Mouse (Mus musculus) heart, adult 11 months (tissue): ENCODE measurements at regions not wholly inside any gene's neighbourhood (a gene's known extent, or its start where the extent isn't known, plus 50 kb on each side); places are given as distances from the start of the nearest gene placed in this dataset.

Experiments
- DNase-seq: peaks from one replicate; pipeline ENCODE4 v3.0.0; 2022

DNA sequence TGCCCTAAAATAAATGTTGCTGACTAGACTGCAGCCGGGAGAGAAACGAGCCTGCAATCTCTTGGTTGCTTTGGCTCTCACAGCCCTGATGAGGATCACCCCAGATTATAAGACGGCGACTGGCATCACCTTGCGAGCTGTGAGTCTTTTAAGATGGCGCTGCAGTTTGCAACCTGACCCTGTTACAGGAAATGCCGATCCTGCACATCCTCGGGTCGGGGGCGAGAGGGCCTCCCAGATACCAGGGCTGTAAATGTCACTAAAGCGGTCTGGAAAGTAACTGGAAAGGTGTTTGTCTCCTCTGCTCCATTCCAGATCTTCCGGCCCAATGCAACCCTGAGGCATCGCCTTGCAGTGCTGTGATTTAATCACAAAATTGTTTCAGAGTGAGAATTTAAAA lies 53.4 kb downstream of the Cartpt start:
- no peak for DNase-seq

DNA sequence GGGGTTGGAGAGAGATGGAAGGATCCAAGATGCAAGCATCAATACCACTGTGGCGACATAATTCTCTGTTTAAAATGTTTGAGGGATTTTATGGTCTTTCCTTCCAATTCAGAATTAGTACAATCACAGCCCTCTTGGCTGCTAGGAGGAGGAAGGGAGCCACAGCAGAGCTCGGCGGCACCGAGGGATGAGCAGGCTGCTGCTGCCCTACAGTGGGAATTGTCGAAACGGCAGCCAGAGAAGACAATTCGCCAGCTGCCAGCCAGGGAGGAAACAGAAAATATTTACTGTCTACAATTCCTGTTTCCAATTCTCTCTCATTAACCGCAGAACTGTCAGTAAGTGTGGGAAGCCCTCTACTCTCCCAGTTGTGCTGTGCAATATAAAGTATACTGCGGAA lies 58.3 kb downstream of the Cartpt start:
- DNase-seq, result peak; percentile 56

DNA sequence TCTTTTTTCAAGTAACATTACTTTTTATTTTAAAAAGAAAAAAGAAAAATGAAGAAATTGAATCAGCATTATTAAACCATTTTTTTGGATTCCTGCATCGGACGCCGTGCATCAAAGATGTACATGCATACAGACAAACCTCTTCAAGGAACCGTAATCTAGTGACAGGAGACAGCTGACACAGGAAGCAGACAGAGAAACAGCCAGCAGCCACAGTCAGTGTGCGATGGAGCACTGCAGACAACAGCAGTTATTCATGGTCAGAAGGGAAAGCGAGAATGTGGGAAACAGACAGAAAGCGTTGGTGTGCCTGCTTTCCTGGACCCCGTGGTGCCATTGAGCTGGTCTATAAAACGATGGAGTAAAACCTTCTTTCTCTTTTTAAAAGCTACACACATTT lies 61.4 kb downstream of the Cartpt start:
- DNase-seq, result peak; percentile 64

DNA sequence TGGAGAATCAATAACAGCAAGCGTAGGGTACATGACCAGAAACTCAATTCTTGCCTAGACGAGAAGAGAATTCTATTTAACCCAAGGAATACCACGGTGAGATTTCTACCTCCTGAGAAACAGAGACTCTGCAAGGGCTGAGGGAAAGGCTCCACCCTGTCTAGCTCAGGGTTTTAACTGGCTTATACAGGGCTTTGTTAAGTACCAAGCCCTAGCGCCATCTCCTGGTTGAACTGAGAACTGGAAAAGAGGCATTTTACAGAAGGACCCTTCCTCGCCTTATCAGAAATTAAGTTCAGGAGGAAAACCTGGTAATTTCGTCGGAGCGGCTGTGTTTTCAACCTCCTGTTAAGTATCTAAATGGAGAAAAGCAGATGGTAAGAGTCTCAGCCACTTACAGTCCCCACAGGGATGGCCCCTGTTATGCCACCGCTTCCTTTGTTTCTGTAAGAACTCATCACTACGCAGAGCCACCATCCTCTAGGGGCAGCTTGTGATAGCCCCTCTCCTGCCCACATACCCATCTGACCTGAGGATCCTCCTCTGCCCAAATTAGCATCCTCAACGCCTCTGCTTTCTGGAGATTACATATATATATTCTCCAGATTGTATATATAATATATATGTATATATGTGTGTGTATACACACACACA lies 63.0 kb downstream of the Cartpt start:
- peak; percentile 93 for DNase-seq

DNA sequence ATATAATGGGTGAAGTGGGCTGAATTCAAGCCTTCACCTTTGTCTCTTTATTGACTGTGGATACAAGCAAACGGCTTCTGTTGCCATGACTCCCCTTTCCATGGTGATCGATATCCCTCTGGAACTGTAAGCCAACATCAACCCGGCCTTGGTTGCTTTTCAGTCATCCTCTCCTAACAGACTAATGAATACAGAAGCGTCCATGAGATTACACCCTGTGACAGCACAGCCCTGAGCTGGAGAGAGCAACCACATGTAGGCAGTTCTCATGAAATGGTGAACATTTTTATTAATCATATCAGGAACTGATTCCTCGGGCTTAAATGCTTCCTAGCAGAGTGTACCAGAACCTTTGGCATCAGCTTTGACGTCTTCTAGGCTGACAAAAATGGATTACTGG lies 63.7 kb downstream of the Cartpt start:
- peak; percentile 79 for DNase-seq

DNA sequence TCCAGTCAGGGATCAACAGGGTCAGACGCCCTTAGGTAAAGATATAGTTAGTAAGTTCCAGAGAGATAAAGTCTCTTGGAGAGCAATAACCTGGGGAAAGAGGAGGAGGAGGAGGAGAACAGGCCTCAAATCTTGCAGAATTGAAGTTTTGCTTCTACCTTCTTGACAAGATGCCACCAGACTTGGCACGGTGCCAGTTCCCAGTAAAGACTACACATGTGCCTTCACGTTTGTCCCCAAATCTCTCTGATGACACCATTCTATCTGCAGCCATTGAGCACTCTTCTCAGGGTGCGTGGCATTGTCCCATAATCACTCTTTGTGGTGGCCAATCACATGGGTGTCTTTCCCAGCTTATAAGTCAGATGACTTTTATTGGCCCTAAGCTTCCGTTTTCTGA lies 64.3 kb downstream of the Cartpt start:
- DNase-seq, result peak; percentile 83

DNA sequence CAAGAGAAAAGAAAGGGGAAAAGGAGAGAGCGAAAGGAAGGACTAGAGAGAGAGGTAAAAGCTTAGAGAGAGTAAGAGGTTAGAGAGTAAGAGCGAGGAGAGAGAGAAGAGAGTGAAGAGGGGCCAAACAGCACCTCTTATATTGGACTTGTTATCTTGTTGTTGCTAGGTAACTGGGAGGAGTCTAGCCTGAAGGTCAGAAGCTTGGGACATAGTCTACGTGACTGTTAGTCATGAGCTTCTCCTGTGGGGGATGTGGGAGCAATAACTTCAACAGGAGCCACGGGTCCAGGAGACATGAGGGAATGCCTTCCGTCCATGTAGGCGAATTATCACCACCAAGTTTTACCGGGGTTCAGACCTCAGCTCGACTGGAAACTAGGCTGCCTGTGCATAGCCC lies 65.4 kb downstream of the Cartpt start:
- DNase-seq, result peak; percentile 76

DNA sequence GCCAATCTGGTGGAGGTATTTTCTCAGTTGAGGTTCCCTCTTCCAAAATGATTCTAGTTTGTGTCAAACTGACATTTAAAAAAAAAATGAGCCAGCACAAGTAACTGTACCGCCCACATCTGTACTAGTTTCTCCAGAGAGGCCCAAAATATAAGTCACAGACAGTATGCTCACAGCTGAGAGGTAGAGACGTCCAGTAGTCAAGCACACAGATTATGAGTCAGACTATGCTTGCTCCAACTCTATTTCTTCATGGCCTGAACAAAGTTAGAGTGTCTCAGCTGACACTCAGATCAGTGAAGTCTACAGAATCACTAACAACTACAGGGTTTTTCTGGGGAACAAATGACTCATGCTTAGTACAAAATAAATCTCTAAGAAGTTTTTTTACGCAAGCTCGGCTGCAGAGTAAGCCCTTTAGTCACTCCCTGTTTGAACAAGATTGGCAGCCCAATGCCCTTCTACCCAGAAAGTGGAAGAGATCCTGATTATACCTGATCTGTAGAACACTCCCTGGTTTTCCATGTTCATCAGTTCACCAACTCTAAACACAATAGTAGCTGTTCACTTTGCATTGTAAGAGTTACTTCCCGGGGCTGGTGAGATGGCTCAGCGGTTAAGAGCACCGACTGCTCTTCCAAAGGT lies 70.7 kb downstream of the Cartpt start:
- DNase-seq, result no peak

DNA sequence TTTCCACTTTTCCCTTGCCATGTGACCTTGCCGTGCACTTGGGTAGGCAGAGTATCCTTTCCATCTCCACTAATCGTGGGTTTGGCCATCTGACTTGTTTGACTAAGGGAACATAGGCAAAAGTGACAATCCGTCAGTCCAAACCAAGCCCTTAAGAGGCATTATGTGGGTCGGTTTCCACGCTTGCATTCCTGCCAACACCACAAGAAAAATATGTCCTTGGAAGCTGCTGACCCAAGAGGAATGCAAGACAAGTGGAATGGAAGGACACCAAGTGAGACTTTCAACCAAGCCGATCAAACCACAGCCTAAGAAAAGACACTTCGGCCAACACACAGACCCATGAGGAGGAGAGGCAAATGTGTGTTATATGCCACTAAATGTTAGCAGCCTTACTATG lies 73.3 kb downstream of the Cartpt start:
- no peak for DNase-seq

DNA sequence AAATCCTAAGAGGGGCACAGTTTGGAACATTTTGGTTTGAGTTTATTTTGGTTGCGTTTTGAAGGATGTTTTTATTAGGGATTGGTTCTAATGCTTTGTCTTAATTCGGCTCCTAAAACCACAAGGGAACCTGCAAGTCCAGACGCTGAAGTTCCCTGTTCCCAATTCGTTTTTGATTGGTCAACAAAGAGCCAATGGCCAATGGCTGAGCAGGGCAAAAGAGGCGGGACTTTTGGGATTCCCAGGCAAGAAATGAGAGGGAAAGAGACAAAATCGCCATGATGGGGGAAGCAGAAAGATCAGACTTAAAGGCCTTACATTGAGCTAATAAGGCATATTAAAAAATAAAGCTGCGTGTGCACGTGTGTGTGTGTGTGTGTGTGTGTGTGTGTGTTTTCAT lies 76.3 kb downstream of the Cartpt start:
- no peak for DNase-seq

DNA sequence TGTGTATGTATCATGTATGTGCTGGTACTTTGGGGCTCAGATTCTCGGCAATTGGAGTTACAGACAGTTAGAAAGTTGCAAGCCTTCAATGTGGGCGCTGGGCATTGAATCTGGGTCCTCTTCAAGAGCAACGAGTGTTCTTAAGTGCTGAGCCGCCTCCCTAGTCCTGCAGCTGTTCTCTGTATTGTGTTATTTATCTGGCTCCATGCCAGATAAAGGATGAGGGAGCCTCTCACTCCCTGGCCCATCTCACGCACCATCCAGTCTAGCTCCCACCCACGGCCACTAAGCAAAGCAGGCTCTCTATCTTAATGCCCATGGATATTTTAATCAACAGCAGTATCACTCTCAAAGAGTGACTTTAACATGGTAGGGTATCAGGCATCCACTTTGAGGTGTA lies 84.2 kb downstream of the Cartpt start:
- no peak for DNase-seq

DNA sequence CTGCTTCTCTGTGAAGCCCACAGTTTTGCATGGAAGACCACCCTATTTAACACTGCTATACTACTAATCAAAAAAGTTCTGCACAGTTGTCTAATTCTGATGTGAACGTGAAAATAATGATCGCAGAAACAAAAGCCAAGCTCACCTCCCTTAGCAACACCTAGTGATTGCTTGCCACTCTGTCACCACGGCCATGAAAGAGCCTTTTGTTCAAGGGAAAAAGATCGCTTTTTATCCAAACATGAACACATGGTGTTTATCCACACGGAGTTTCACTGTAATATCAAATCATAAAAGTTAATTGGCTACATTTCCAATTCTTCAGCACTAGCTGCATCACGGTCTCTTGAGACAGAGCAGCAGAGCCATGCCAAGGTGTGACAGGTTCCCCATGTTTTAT lies 85.1 kb downstream of the Cartpt start:
- DNase-seq, result no peak

DNA sequence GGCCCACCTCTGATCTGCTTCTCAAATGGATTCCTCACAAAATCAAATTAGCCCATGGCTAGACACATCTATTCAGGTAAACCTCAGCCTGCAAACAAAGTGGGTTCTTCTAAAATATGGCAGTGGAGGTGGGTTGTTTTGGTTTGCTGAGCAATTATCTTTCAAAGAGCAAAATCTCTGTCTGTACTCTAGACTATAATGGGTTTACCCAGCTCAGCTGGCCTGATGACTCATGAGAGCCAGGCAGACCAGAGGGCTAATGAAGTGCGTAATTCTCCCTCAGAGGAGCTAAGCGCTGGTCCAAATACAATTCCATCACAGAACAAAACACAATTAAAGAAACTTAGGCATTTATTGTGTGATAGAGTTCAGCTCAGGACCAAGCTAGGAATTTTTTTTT lies 86.1 kb downstream of the Cartpt start:
- DNase-seq, result no peak

DNA sequence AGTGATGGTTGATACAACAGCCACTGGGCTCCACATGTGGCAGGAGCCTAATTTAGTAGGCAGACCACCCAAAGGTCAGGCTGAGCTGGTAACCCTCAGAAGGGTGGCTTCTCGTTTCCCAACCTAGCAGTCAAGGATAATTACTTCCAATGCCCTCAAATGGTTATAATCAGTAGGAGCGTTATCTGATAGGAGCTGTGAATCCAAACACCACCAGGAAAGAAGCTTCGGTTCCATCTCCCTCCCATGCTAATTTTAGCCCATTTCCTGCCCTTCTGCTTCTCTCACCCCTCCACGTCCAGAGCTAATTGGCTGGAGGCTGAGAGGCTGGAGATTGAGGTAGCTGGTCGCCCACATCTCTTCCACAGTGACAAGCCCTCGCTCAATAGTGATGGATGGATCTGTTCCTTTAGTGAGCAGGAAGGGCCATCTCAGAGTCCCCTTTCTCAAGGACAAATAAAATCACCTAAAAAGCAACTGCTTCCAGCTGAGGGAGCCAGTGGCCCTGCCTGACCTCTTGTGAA lies 86.8 kb downstream of the Cartpt start:
- no peak for DNase-seq

DNA sequence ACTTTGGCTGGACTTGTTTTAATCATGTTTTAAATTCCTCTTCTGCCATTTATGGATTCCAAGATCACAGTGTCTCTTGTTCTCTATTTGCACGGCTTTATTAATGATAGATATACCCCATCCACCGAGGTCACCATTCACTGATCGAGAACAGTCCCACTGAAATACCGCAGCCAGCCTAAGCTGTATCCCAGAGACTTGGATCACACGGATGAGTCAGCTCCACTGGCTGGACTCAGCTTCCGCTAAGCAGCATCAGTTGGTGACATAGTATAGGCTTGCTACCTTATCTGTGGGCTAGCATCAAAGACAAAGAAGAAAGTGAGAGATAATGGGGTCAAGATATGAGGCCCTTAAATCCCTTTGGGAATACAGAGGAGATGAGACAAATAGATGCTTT lies 106.4 kb downstream of the Cartpt start:
- no peak for DNase-seq

DNA sequence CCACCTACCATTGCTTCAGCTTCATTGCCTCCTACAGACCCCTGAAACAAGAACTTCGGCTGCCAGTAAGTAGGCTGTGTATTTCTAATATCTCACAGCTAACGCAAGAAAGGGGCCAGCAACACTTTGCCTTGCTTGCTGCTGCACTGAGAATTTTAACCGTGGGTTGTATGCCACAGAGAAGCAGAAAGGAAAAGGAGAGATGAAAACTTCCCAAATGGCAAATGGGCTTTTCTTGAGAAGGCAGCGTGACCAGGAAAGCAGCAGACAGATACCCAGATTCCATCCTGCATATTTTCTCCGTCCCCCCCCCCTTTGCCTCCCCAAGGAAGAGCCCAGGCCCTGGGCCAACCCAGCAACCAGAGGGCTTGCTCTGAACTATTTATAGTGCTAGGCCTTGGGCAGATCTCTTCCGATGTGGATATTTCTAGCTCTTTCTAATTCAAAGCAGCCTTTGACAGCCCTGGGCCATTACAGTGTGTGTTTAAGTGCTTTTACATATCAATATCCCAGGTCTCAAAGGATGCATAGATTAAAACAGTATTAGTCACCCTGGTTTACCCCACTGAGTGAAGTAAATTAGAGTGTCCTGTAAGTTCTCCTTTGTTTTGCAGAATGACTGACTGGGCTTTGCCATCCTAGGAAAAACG lies 107.0 kb downstream of the Cartpt start:
- DNase-seq, result peak; percentile 82

DNA sequence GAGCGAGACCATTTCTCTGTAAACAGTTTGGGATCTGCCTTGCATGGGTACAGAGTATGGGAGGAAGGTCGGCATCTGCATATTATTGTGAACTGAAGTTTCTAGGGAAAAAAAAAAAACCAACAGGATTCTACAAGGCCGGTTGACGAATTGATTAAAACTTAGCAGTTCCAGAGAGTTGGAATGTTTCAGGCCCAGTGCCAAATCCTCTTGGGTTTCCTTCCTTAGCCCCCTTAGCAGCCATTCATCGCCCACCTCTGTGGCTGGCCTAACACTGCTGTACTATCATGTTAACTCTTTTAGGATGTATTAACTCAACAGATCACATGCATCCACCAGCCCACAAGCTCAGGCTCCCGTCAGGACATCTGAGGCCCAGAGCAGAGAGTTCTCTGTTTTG lies 107.9 kb downstream of the Cartpt start:
- DNase-seq, result peak; percentile 64

DNA sequence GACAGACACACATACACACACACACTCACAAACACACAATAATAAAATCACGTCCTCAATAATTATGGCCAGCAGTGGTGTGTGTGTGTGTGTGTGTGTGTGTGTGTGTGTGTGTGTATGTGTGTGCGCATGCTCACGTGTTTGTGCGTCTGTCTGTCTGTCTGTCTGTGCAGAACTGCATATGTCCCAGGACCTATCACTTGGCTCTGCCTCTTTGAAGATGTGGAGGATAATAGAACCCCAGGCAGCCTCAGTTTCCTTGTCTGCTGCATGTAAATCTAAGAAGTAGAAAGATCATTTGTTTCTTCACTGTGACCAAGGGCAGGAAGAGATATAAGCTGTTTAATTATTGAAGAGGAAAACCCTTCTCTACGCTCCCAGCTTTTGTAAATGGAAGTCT lies 109.9 kb downstream of the Cartpt start:
- no peak for DNase-seq

DNA sequence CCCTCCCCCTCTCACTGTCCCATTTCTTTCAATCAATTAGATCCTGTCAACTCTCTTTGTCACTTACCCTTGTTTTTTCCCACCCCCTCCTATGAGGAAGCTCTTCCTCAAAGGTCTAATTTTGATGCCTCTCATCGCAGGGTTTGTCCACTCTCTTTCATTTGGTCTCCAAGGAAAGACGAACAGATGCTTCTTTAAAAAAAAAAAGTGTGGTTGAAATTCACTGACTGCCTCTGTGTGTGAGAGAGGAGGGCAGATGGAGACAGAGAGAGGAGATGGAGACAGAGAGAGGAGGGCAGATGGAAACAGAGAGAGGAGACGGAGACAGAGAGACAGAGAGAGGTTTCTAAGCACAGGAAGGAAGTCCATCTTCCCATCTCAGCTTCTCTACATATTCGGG lies 113.1 kb downstream of the Cartpt start:
- DNase-seq, result no peak

DNA sequence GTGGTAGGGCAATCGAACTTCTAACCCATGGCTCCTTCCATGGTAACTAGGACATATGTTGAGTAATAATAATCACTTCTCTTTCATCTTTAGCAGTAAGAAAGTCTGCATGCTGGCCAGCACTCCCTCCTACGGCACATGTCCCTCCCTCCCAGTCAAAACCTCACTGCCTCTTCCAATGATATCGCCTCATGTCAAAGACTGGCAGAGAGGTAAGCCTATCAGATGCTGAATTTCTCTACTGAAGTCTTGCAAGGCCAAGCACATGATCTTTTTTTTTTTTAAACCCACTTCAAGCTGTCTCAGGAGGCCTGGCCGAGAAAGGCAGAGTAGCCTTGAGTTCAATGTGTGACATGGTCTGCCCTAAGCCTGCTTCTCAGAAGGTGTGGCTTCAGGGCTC lies 115.5 kb downstream of the Cartpt start:
- no peak for DNase-seq

DNA sequence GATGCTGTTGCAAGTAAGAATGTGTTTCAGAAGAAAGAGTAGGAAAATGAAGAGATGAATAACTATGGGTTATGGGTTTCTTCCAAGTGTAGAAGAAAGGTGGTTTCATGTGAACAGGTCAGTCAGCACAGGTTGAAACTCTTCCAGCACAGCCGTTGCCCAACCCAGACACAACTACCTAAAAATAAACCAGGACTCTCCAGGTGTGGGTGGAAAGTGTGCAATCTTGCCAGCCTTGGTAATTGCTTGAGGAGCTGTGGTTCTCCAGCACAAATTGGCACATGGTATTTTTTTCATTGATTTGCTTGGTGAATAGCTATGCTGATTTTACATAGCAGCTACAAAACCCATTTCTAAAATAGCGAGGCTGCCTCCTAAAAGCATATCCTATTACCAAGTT lies 116.6 kb downstream of the Cartpt start:
- peak; percentile 63 for DNase-seq

DNA sequence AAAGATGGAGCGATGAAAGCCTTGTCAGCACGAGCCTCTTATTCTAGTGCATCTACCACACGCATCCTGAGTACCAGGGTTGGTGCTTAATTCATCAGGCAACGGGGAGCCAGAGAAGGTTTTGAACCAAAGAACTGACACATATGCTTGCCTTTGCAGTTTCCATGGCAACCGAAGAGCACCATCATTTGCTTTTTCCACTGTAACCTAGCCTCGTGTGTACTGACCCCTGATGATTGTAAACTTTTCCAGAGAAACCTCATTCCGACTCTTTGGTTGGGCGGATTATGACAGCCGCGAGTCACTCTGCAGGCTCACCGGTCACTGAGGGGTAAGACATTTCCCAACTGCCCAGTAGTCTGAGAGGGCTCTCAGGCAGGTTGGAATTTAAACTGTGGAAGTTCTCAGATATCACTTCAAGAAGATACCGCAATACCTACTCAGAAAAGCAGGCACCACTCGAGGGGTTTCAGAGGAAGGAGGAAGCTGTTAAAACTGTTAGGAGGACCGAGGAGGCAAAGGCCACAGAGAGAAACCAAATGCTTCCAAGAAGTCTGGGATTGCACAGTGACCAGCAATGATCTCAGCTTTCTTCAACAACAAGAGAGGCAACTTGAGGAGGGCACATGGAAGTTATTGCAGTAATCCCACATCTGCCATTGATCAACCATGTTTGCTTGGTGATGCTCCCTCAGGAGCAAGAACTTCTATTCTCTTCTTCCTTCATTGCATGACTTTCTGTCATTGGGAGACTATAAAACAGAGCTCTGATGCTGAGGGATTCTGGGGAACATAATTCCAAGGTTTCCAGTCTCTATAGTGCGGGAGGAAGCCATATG lies 117.8 kb downstream of the Cartpt start:
- DNase-seq, result peak; percentile 46

DNA sequence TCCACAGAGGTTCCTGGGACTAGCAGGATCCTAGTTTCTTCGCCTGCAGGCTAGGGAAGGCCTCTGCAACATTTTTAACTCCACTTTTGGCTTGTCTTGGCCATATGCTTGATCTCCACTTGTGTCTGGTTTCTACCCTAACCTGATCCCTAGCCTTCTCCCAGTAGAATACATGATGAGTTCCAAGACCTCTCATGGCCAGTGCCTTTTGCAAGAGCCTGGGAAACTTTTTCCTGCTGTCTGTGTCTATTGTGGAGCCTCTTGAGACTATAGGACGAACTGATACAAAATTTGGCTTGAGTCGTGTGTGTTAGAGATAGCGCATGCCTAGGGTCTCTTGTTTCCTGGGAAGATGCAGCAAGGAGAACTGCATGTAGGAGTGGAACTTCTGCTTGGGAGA lies 119.3 kb downstream of the Cartpt start:
- DNase-seq, result peak; percentile 61
